Mouse (Mus musculus) hindbrain, embryonic 14.5 days (tissue): ENCODE measurements around the gene Lrrc1. TPM values are rescaled to one million over a fixed set of nuclear protein-coding genes. Genes with fewer than 3 reads are reported as not detected.
A peak's percentile ranks its signal among the peaks of the same experiment; 100 is the strongest.

Experiments
- ATAC-seq: fragments of 200-750 bp; cut with Nextera tagmentation; 2 replicates; pipeline ENCODE4 v1.8.0; 2017; ENCODE audit warnings: moderate number of reproducible peaks, mild to moderate bottlenecking, moderate TSS enrichment, moderate library complexity; ENCODE audit not compliant: low FRiP score
- DNase-seq: peaks from one replicate; pipeline ENCODE4 v3.0.0-alpha.2; 2015; ENCODE audit warnings: low spot score
- H3K27ac ChIP-seq: fragments of 300-500 bp; sonication (generic); 2 replicates; pipeline ENCODE4 v1.5.1; 2014; ENCODE audit warnings: mild to moderate bottlenecking, moderate library complexity
- H3K27me3 ChIP-seq: fragments of 300-500 bp; sonication (generic); 2 replicates; pipeline ENCODE4 v1.6.1; 2014; ENCODE audit warnings: mild to moderate bottlenecking, low read length, mixed read lengths; ENCODE audit not compliant: control insufficient read depth, insufficient read depth
- H3K36me3 ChIP-seq: fragments of 300-500 bp; sonication (generic); replicated peaks from 2 replicates; pipeline ENCODE4 v1.6.1; 2014; ENCODE audit not compliant: control insufficient read depth, insufficient read depth
- H3K4me1 ChIP-seq: fragments of 300-500 bp; sonication (generic); replicated peaks from 2 replicates; pipeline ENCODE4 v1.6.1; 2014; ENCODE audit warnings: antibody characterized with exemption, low read length, mixed read lengths; ENCODE audit not compliant: control insufficient read depth, insufficient read depth
- H3K4me2 ChIP-seq: fragments of 300-500 bp; sonication (generic); replicated peaks from 2 replicates; pipeline ENCODE4 v1.6.1; 2014; ENCODE audit warnings: mild to moderate bottlenecking, moderate library complexity
- H3K4me3 ChIP-seq: fragments of 300-500 bp; sonication (generic); replicated peaks from 2 replicates; pipeline ENCODE4 v1.5.1; 2014; ENCODE audit warnings: mild to moderate bottlenecking, low read length
- H3K9ac ChIP-seq: fragments of 300-500 bp; sonication (generic); 2 replicates; pipeline ENCODE4 v1.6.1; 2014
- H3K9me3 ChIP-seq: fragments of 300-500 bp; sonication (generic); 2 replicates; pipeline ENCODE4 v1.6.1; 2016; ENCODE audit warnings: low read length; ENCODE audit not compliant: control insufficient read depth
- WGBS: fragments of 180-500 bp; shearing (Covaris S2); extraction: QIAGEN DNeasy Blood & Tissue Kit; methylation state at CpG from one replicate; pipeline ENCODE4 v1.1.7; 2014; 5-methylcytosine and 5-hydroxymethylcytosine counted together
- microRNA-seq: library from miRNA; unstranded; fragments of <30 nt; microRNA quantifications from one replicate; pipeline ENCODE4, GENCODE M21; 2016
- polyA plus RNA-seq: library from polyadenylated mRNA; unstranded; fragments of >200 nt; fragmentation: Nextera tagmentation; extraction: Ambion mirVana; gene quantifications from 2 replicates; pipeline ENCODE4 v1.2.1, GENCODE M21; 2014

Gene Lrrc1
- polyA plus RNA-seq, 1 experiment from 2014 or later: 6.4 TPM

DNA sequence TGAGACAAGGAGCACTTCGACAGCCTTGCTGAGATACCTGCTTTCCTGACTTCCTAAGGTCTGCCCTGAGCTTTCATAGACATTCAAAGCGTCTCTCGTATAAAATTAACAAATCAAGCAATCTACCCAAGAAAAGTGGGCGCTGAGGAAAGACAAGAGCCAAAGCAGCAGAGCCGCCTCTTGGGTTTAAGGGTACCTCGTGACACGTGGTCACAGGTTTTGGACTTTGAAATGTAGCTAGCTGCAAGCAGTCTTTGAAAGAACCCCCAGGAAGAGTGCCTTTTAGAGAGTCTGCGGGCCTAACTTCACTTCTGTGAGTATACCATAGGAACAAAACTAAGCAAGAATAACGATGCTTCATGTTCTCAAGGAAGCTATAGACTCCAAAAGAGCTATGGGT is 160.0 kb downstream of the Lrrc1 start:
- WGBS: 86% methylated on average over 9 of the region's 9 CpGs
- no peaks in the 10 kb centered on the region for H3K27me3 ChIP-seq
- H3K36me3 ChIP-seq: no peaks in the 10 kb centered on the region
- DNase-seq (no peak), ATAC-seq (no peak)
- no peak overlapping the region for H3K4me2 ChIP-seq
- no peak overlapping the region for H3K4me3 ChIP-seq
- H3K9me3 ChIP-seq: no peaks in the 10 kb centered on the region
- H3K9ac ChIP-seq: no peak overlapping the region
- H3K4me1 ChIP-seq: no peaks in the 10 kb centered on the region
- no peak overlapping the region for H3K27ac ChIP-seq

DNA sequence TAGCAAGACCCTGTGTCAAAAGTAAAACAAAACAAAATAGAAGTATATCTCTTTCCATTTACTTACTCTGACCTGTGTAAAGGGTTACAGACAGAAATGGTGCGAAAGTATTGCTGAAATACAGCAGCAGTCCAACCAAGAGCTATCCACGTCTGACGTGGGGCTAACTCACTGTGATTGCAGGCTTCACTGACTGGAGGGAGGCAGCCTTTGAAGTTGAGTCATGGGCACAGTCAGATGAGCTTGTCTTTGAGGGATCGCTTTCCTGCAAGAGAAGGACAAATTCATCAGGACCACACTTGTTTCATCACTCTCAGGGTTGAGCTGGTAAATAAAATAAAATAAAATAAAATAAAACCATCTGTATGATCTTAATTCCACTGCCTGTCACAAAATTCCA is 160.7 kb downstream of the Lrrc1 start:
- no peaks in the 10 kb centered on the region for H3K4me1 ChIP-seq
- WGBS: 81% methylated on average over 4 of the region's 4 CpGs
- no peaks in the 10 kb centered on the region for H3K36me3 ChIP-seq
- no peaks in the 10 kb centered on the region for H3K27me3 ChIP-seq
- no peak overlapping the region for H3K4me3 ChIP-seq
- no peak overlapping the region for H3K27ac ChIP-seq
- ATAC-seq (no peak), DNase-seq (no peak)
- H3K9me3 ChIP-seq: no peaks in the 10 kb centered on the region
- no peak overlapping the region for H3K9ac ChIP-seq
- no peak overlapping the region for H3K4me2 ChIP-seq

DNA sequence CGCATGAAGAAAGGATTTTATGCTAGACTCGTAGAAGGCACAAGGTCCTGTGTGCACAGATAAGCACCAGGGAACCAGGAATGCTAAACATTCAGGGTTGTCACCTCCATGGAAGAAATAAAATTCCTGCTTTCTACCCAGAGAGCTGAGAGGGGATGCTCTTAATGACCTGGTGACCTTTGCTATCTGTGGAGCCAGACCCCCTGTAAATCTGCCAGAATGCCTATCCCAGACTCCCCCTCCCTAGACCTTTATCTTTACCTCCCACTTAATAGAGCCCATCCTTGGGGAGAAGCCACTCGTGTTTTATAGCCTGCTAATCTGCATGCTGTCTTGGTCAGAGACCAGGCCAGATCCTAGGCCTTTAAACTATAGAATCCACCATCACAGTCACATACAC is 162.2 kb downstream of the Lrrc1 start:
- Histone ChIP-seq H3K4me1 (no peaks in the 10 kb centered on the region), H3K4me3 (no peak overlapping the region), H3K4me2 (no peak overlapping the region), H3K27me3 (no peaks in the 10 kb centered on the region), H3K36me3 (no peaks in the 10 kb centered on the region), H3K27ac (no peak overlapping the region), H3K9ac (no peak overlapping the region), H3K9me3 (no peaks in the 10 kb centered on the region)
- ATAC-seq (no peak), DNase-seq (no peak)
- WGBS: 42% methylated on average over 3 of the region's 3 CpGs

DNA sequence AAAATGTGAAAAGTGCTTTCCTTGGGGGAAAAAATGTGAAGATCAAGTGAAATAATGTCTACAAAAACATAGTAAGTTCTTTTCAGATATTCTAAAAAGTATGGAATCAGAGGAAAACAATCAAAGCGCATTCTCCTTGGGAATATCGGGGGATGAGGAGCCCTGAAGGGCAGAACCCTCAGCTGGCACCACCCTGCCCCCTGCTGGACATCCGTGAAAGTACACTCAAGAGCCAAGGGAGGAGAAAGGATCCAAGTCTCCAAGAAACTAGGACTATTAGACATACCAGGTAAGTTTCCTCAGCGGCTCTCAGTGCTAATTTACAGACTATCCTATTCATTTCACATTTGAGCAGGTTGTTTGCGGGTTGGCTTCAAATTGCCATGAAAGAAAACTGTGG is 163.1 kb downstream of the Lrrc1 start:
- H3K27me3 ChIP-seq: no peaks in the 10 kb centered on the region
- no peaks in the 10 kb centered on the region for H3K4me1 ChIP-seq
- WGBS: 13% methylated on average over 5 of the region's 5 CpGs
- H3K4me3 ChIP-seq: no peak overlapping the region
- no peak overlapping the region for H3K9ac ChIP-seq
- no peaks in the 10 kb centered on the region for H3K9me3 ChIP-seq
- DNase-seq (peak; percentile 78), ATAC-seq (no peak)
- H3K27ac ChIP-seq: no peak overlapping the region
- H3K4me2 ChIP-seq: no peak overlapping the region
- no peaks in the 10 kb centered on the region for H3K36me3 ChIP-seq

Small RNAs within 50 kb of the gene (microRNA-seq; reads per million reads assigned to microRNA genes)
- gene Gm25250: not detected

Other genes with a start within 250 kb of the Lrrc1 start
- 1.4 and 1.7 TPM in 2 replicates for gene Mlip, start 191.9 kb downstream of the Lrrc1 start, polyA plus RNA-seq
- 0.41 and 0.47 TPM in 2 replicates for gene Klhl31, start 91.6 kb upstream of the Lrrc1 start, polyA plus RNA-seq
- 21.7 and 25.1 TPM in 2 replicates for gene Gclc, start 209.7 kb upstream of the Lrrc1 start, polyA plus RNA-seq